ENCODE assay signal across 8 mouse cellular contexts in the genomic region with DNA sequence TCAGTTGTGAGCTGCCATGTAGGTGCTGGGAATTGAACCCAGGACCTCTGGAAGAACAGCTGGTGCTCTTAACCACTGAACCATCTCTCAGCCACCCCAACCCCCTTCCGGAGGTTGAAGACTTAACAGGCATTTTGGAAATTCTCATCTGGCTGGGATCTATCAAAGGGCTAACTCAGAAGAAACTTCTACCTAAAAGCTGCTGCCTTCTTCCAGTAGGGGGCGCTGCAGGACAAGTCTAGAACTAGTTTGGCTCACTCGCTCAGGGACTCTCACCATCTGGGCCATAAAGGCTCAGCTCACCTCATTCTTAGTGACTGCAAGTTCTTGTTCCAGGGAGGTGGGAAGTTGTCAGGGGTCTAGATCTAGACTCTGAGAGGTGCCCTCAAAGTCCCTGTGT. TPM values are rescaled to one million over a fixed set of nuclear protein-coding genes. Genes with fewer than 3 reads are reported as not detected.
DNase-seq lines count a peak whose midpoint lies in the region; ATAC-seq and TF ChIP-seq lines count a peak whose summit lies in the region.

No protein-coding gene starts in this region.

- H3K9me3 ChIP-seq in G1E (replicated peaks), result no peaks in the 10 kb centered on the region
- no peaks in the 10 kb centered on the region for H3K9me3 ChIP-seq in heart, postnatal 0 days (replicated peaks; ENCODE audit: control insufficient read depth, low read length)
- H3K9me3 ChIP-seq in lung, postnatal 0 days (ENCODE audit: low read length), result no peaks in the 10 kb centered on the region

- H3K4me1 ChIP-seq in G1E (ENCODE audit: insufficient read depth, low read depth, low read length), result peaks cover 15% of the 10 kb centered on the region
- no peaks in the 10 kb centered on the region for H3K4me1 ChIP-seq in heart, postnatal 0 days (ENCODE audit: control insufficient read depth, insufficient read depth)
- no peaks in the 10 kb centered on the region for H3K4me1 ChIP-seq in lung, postnatal 0 days (ENCODE audit: insufficient read depth, low read depth, low read length)

- H3K27me3 ChIP-seq in G1E (ENCODE audit: insufficient read depth, low read length), result no peaks in the 10 kb centered on the region; the same call in 1 of the 2 replicates
- H3K27me3 ChIP-seq in heart, postnatal 0 days (ENCODE audit: control insufficient read depth, insufficient read depth, low read length), result no peaks in the 10 kb centered on the region
- H3K27me3 ChIP-seq in lung, postnatal 0 days (replicated peaks; ENCODE audit: insufficient read depth, low read length), result no peaks in the 10 kb centered on the region

- H3K4me3 ChIP-seq in G1E (ENCODE audit: low read depth, low read length), result no peak overlapping the region
- no peak overlapping the region for H3K4me3 ChIP-seq in heart, postnatal 0 days (ENCODE audit: low read depth, low read length)
- H3K4me3 ChIP-seq in lung, postnatal 0 days (ENCODE audit: low read depth, low read length), result no peak overlapping the region

- ATAC-seq in G1E (ENCODE audit: extremely low read depth, insufficient number of reproducible peaks, low FRiP score, poor library complexity, severe bottlenecking), result no peak
- ATAC-seq in erythroblast, adult 5-6 weeks (replicated peaks; ENCODE audit: low FRiP score, poor library complexity, severe bottlenecking), result peak; percentile 85
- ATAC-seq in heart, postnatal 0 days (ENCODE audit: insufficient read depth, low read depth), result peak; percentile 56
- peak; percentile 73 for ATAC-seq in lung, postnatal 0 days

- no peak for TF ChIP-seq EP300 in heart, postnatal 0 days (IDR thresholded peaks at IDR 0.05; ENCODE audit: low read depth)
- TF ChIP-seq EP300 in lung, postnatal 0 days (IDR thresholded peaks at IDR 0.05), result no peak

- 5% methylated on average over 3 of the region's 3 CpGs for WGBS in heart, postnatal 0 days
- WGBS in lung, postnatal 0 days, result 3% methylated on average over 3 of the region's 3 CpGs

- peak; percentile 77 for DNase-seq in G1E (ENCODE audit: low spot score)
- DNase-seq in brain, adult 2 months (ENCODE audit: low read depth, low spot score), result peak; percentile 92
- peak; percentile 69 for DNase-seq in heart, postnatal 0 days (ENCODE audit: low spot score)
- peak; percentile 89 for DNase-seq in layer of hippocampus, adult 11-12 months (ENCODE audit: low spot score)
- DNase-seq in lung, postnatal 0 days (ENCODE audit: low spot score), result peak; percentile 92
- DNase-seq in retina, postnatal 7 days (ENCODE audit: low read depth, low spot score), result peak; percentile 84
- DNase-seq in urinary bladder, adult 18-20 months (ENCODE audit: low spot score in 2 of 2), result peak; percentile 74 to 77

- no peak overlapping the region for H3K27ac ChIP-seq in heart, postnatal 0 days (ENCODE audit: low read depth)
- no peak overlapping the region for H3K27ac ChIP-seq in lung, postnatal 0 days (ENCODE audit: low read length)

- peak; percentile 81 for TF ChIP-seq CTCF in G1E (IDR thresholded peaks at IDR 0.05; ENCODE audit: low read depth, low read length)
- peak; percentile 88 for TF ChIP-seq CTCF in heart, postnatal 0 days (IDR thresholded peaks at IDR 0.05; ENCODE audit: low read depth)
- peak; percentile 92 for TF ChIP-seq CTCF in lung, postnatal 0 days (IDR thresholded peaks at IDR 0.05)

- H3K9ac ChIP-seq in heart, postnatal 0 days (replicated peaks; ENCODE audit: low read depth, low read length), result no peak overlapping the region
- H3K9ac ChIP-seq in lung, postnatal 0 days (replicated peaks; ENCODE audit: low read depth), result no peak overlapping the region

- H3K36me3 ChIP-seq in G1E (replicated peaks), result peaks cover 9% of the 10 kb centered on the region
- H3K36me3 ChIP-seq in heart, postnatal 0 days (replicated peaks; ENCODE audit: control insufficient read depth, insufficient read depth, low read length), result peaks cover 6% of the 10 kb centered on the region; the same call in 1 of the 2 replicates
- no peaks in the 10 kb centered on the region for H3K36me3 ChIP-seq in lung, postnatal 0 days (ENCODE audit: insufficient read depth, low read length)

- no peak overlapping the region for H3K4me2 ChIP-seq in heart, postnatal 0 days (ENCODE audit: low read depth, low read length)
- H3K4me2 ChIP-seq in lung, postnatal 0 days (replicated peaks; ENCODE audit: low read depth, low read length), result no peak overlapping the region

RNA-seq across cellular contexts. Expression of gene Enkd1, which starts 6.1 kb away (rescaled TPM):
- total RNA-seq in G1E (2014; fragmentation: Nextera tagmentation) (9.5 and 16.8 TPM in 2 replicates), G1E (2017) (10.5 and 13.6 TPM in 2 replicates)
- 52.5 and 62.1 TPM in 2 replicates for polyA plus RNA-seq in G1E (2012)
- total RNA-seq in erythroblast, adult 5-6 weeks (2015; ENCODE audit: low replicate concordance), result 2.1 and 2.5 TPM in 2 replicates
- total RNA-seq in erythroblast, adult 5-6 weeks (2017; ENCODE audit: low replicate concordance), result 2.7 and 7.0 TPM in 2 replicates
- 1.1 and 11.1 TPM in 2 replicates for total RNA-seq in heart, postnatal 0 days (2014; rRNA removed; ENCODE audit: low replicate concordance)
- polyA plus RNA-seq in heart, postnatal 0 days (2015; fragmentation: Nextera tagmentation; extraction: Ambion mirVana), result 4.0 and 5.9 TPM in 2 replicates
- 8.2 and 8.7 TPM in 2 replicates for polyA plus RNA-seq in lung, postnatal 0 days (2015; fragmentation: Nextera tagmentation; extraction: Ambion mirVana)

RNA-seq across cellular contexts. Expression of gene 4933405L10Rik, which starts 6.7 kb away (rescaled TPM):
- total RNA-seq in G1E (2014; fragmentation: Nextera tagmentation), result not detected in 2 replicates
- total RNA-seq in G1E (2017), result not detected in 2 replicates
- 0.05 and 0.13 TPM in 2 replicates for polyA plus RNA-seq in G1E (2012)
- total RNA-seq in erythroblast, adult 5-6 weeks (2015; ENCODE audit: low replicate concordance), result not detected in 2 replicates
- total RNA-seq in erythroblast, adult 5-6 weeks (2017; ENCODE audit: low replicate concordance), result not detected in 2 replicates
- not detected in 2 replicates for total RNA-seq in heart, postnatal 0 days (2014; rRNA removed; ENCODE audit: low replicate concordance)
- not detected in 2 replicates for polyA plus RNA-seq in heart, postnatal 0 days (2015; fragmentation: Nextera tagmentation; extraction: Ambion mirVana)
- not detected in 2 replicates for polyA plus RNA-seq in lung, postnatal 0 days (2015; fragmentation: Nextera tagmentation; extraction: Ambion mirVana)

RNA-seq across cellular contexts. Expression of gene Pard6a, which starts 13.2 kb away (rescaled TPM):
- total RNA-seq in G1E (2014; fragmentation: Nextera tagmentation) (3.6 and 6.2 TPM in 2 replicates), G1E (2017) (18.5 and 19.6 TPM in 2 replicates)
- 6.2 and 6.6 TPM in 2 replicates for polyA plus RNA-seq in G1E (2012)
- 2.1 TPM in 1 of 2 replicates, not detected in the other for total RNA-seq in erythroblast, adult 5-6 weeks (2015; ENCODE audit: low replicate concordance)
- total RNA-seq in erythroblast, adult 5-6 weeks (2017; ENCODE audit: low replicate concordance), result 0.56 and 1.5 TPM in 2 replicates
- total RNA-seq in heart, postnatal 0 days (2014; rRNA removed; ENCODE audit: low replicate concordance), result 14.0 and 15.5 TPM in 2 replicates
- polyA plus RNA-seq in heart, postnatal 0 days (2015; fragmentation: Nextera tagmentation; extraction: Ambion mirVana), result 16.7 and 18.5 TPM in 2 replicates
- polyA plus RNA-seq in lung, postnatal 0 days (2015; fragmentation: Nextera tagmentation; extraction: Ambion mirVana), result 14.8 and 16.6 TPM in 2 replicates

RNA-seq across cellular contexts. Expression of gene Acd, which starts 13.2 kb away (rescaled TPM):
- 44.1 and 51.9 TPM in 2 replicates for total RNA-seq in G1E (2014; fragmentation: Nextera tagmentation)
- total RNA-seq in G1E (2017), result 25.8 and 28.7 TPM in 2 replicates
- polyA plus RNA-seq in G1E (2012), result 47.8 and 65.6 TPM in 2 replicates
- 7.1 and 12.5 TPM in 2 replicates for total RNA-seq in erythroblast, adult 5-6 weeks (2015; ENCODE audit: low replicate concordance)
- total RNA-seq in erythroblast, adult 5-6 weeks (2017; ENCODE audit: low replicate concordance), result 1.7 and 7.8 TPM in 2 replicates
- total RNA-seq in heart, postnatal 0 days (2014; rRNA removed; ENCODE audit: low replicate concordance), result 8.7 and 12.8 TPM in 2 replicates
- polyA plus RNA-seq in heart, postnatal 0 days (2015; fragmentation: Nextera tagmentation; extraction: Ambion mirVana), result 29.1 and 32.1 TPM in 2 replicates
- polyA plus RNA-seq in lung, postnatal 0 days (2015; fragmentation: Nextera tagmentation; extraction: Ambion mirVana), result 40.5 and 45.8 TPM in 2 replicates

RNA-seq across cellular contexts. Expression of gene Carmil2, which starts 28.1 kb away (rescaled TPM):
- 2.4 TPM in 1 of 2 replicates, not detected in the other for total RNA-seq in G1E (2014; fragmentation: Nextera tagmentation)
- 0.22 and 0.35 TPM in 2 replicates for total RNA-seq in G1E (2017)
- polyA plus RNA-seq in G1E (2012), result 0.59 and 0.89 TPM in 2 replicates
- total RNA-seq in erythroblast, adult 5-6 weeks (2015; ENCODE audit: low replicate concordance), result 3.1 TPM in 2 replicates
- total RNA-seq in erythroblast, adult 5-6 weeks (2017; ENCODE audit: low replicate concordance), result 2.5 and 3.5 TPM in 2 replicates
- 1.3 and 1.4 TPM in 2 replicates for total RNA-seq in heart, postnatal 0 days (2014; rRNA removed; ENCODE audit: low replicate concordance)
- polyA plus RNA-seq in heart, postnatal 0 days (2015; fragmentation: Nextera tagmentation; extraction: Ambion mirVana), result 0.05 and 0.10 TPM in 2 replicates
- 0.26 and 0.35 TPM in 2 replicates for polyA plus RNA-seq in lung, postnatal 0 days (2015; fragmentation: Nextera tagmentation; extraction: Ambion mirVana)
